Mouse (Mus musculus): ENCODE results near the gene Ccdc102a. TPM values are rescaled to one million over a fixed set of nuclear protein-coding genes. Genes with fewer than 3 reads are reported as not detected.

Ccdc102a gene
- polyA plus RNA-seq, 1 experiment from 2014 or later: 18.6 TPM

GRCm38 (mm10) chr8:94919256-94919655 lies 1.4 kb upstream of the Ccdc102a start:
- Histone ChIP-seq H3K4me1 (replicated peaks) (peaks cover 48% of the 10 kb centered on the region), H3K4me2 (no peak overlapping the region), H3K27me3 (no peaks in the 10 kb centered on the region), H3K36me3 (no peaks in the 10 kb centered on the region), H3K9ac (no peak overlapping the region), H3K4me3 (no peak overlapping the region), H3K9me3 (replicated peaks) (no peaks in the 10 kb centered on the region), H3K27ac (no peak overlapping the region)
- ATAC-seq (replicated peaks; ENCODE audit: insufficient number of reproducible peaks, insufficient read depth, low FRiP score, low read depth): no peak

DNA sequence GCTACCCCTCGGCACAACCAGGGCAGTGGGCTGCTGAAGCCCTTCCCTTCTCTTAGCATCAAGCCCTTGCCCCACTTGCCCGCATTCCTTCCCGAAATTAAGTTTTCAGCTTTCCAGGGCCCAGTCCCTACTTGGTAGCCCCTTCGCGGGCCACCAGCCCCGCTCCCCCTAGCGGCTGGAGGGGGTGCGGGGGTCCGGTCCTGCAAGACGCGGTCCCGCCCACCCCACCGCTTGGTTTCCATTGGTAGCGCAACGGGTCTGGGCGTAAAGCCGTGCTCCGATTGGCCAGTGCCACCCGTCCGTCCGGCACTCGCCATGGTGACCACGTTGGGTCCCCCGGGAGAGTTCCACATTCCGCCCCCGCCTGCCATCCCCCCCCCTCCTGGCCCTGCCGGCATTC lies 546 bp downstream of the Ccdc102a start:
- peak; percentile 95 for ATAC-seq (replicated peaks; ENCODE audit: insufficient number of reproducible peaks, insufficient read depth, low FRiP score, low read depth)
- under 1% methylated on average over 27 of the region's 27 CpGs for WGBS

DNA sequence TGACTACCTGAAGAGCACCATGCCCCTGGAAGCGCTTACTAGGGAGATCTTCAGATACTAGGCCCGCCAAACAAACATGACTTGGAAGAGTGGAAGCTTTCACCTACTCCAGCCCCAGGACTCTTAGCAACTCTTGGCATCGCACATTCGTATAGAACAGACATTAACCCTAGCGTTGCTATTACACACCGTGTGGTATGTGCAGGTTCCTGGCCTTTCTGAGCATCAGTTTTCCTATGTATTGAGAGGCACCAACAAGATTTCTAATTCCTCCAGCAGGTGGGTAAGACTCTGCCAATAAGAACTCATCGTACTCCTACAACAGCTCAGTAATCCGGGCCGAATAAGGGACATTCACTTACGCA lies 956 bp downstream of the Ccdc102a start:
- 2% methylated on average over 10 of the region's 10 CpGs for WGBS

More for the DNA sequence above, 546 bp downstream of the Ccdc102a start:
- peak overlapping the region; percentile 71 for H3K9ac ChIP-seq
- H3K4me3 ChIP-seq: peak overlapping the region; percentile 79
- H3K36me3 ChIP-seq: no peaks in the 10 kb centered on the region; the same call in 1 of the 2 replicates
- H3K27me3 ChIP-seq: no peaks in the 10 kb centered on the region
- no peaks in the 10 kb centered on the region for H3K9me3 ChIP-seq (replicated peaks)
- H3K4me2 ChIP-seq: peak overlapping the region; percentile 93
- H3K4me1 ChIP-seq (replicated peaks): peaks cover 57% of the 10 kb centered on the region
- peak overlapping the region; percentile 80 for H3K27ac ChIP-seq

DNA sequence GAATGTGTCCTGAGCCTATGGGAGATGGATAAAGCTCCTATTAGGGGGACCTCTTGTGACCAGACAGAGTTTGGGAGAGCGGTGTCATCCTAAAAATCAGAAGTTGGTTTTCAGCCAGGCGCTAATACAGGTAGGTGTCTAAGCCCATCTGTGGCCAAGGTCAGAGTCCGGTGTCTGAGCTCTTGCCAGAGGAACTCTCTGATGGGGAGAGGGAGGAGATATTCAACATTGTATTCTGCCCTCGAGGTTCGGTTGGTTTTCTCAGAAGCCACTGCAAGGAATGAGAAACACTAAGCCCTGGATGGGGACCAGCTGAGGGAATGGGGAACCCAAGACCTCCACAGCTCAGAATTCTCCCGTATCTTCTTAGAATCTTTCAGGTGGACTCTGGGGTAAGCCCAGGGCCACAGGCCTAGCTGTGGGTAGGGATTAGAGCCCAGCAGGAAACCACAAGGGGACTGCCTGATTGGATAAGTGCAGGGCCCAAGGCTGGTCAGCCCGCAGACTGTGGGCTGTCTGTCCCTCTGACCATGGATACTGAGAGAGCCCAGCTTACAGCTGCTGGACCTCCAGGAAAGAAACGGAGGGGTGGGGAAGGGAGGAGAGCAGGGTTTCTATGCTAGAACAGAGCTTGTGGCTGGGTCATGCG lies 1.5 kb downstream of the Ccdc102a start:
- no peaks in the 10 kb centered on the region for H3K27me3 ChIP-seq
- peak overlapping the region; percentile 60 for H3K9ac ChIP-seq
- peaks cover 4% of the 10 kb centered on the region for H3K36me3 ChIP-seq
- H3K4me2 ChIP-seq: peak overlapping the region; percentile 93
- no peak for ATAC-seq (replicated peaks; ENCODE audit: insufficient number of reproducible peaks, insufficient read depth, low FRiP score, low read depth)
- 44% methylated on average over 9 of the region's 9 CpGs for WGBS
- H3K27ac ChIP-seq: peak overlapping the region; percentile 52; the same call in 1 of the 2 replicates
- peak overlapping the region; percentile 79 for H3K4me3 ChIP-seq
- H3K9me3 ChIP-seq (replicated peaks): no peaks in the 10 kb centered on the region
- H3K4me1 ChIP-seq (replicated peaks): peaks cover 53% of the 10 kb centered on the region

More for the DNA sequence above, 956 bp downstream of the Ccdc102a start:
- Histone ChIP-seq H3K36me3 (no peaks in the 10 kb centered on the region; the same call in 1 of the 2 replicates), H3K9ac (peak overlapping the region; percentile 60), H3K27ac (peak overlapping the region; percentile 52; the same call in 1 of the 2 replicates), H3K9me3 (replicated peaks) (no peaks in the 10 kb centered on the region), H3K4me3 (peak overlapping the region; percentile 79), H3K4me1 (replicated peaks) (peaks cover 53% of the 10 kb centered on the region), H3K4me2 (peak overlapping the region; percentile 93), H3K27me3 (no peaks in the 10 kb centered on the region)
- ATAC-seq (replicated peaks; ENCODE audit: insufficient number of reproducible peaks, insufficient read depth, low FRiP score, low read depth): no peak

- H3K4me1 ChIP-seq (replicated peaks): peaks cover 55% of the 10 kb centered on the region
- WGBS: 17% methylated on average over 3 of the region's 3 CpGs
- H3K36me3 ChIP-seq: peaks cover 8% of the 10 kb centered on the region
- H3K9ac ChIP-seq: no peak overlapping the region
- peak; percentile 14; the same call in 1 of the 2 replicates for ATAC-seq (replicated peaks; ENCODE audit: insufficient number of reproducible peaks, insufficient read depth, low FRiP score, low read depth)
- H3K27ac ChIP-seq: peak overlapping the region; percentile 67
- no peaks in the 10 kb centered on the region for H3K9me3 ChIP-seq (replicated peaks)
- no peaks in the 10 kb centered on the region for H3K27me3 ChIP-seq
- no peak overlapping the region for H3K4me3 ChIP-seq
- H3K4me2 ChIP-seq: peak overlapping the region; percentile 29
Measured at GRCm38 (mm10) chr8:94914701-94915101, 3.2 kb downstream of the Ccdc102a start.

DNA sequence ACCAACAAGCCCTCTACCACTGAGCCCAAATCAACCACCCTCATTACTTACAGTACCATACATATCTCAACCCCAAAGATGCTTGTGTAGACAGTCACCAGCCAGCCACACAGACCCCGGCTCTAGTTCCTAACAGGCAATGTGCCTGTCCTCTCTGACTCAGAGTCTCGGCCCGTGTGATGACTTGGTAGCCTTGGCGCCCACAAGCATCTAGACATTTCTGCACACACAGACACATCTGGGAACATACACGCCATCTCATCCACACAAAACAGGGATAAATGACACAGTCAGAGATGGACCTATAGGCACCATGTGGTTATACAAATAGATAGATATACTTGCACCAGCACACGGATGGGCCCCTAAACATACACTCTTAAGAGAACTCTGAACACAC lies 3.6 kb downstream of the Ccdc102a start:
- H3K27me3 ChIP-seq: no peaks in the 10 kb centered on the region
- WGBS: 69% methylated on average over 6 of the region's 6 CpGs
- no peak overlapping the region for H3K9ac ChIP-seq
- no peaks in the 10 kb centered on the region for H3K9me3 ChIP-seq (replicated peaks)
- H3K4me3 ChIP-seq: no peak overlapping the region
- peak overlapping the region; percentile 29; the same call in 1 of the 2 replicates for H3K4me2 ChIP-seq
- H3K36me3 ChIP-seq: peaks cover 12% of the 10 kb centered on the region
- H3K27ac ChIP-seq: peak overlapping the region; percentile 20; the same call in 1 of the 2 replicates
- H3K4me1 ChIP-seq (replicated peaks): peaks cover 55% of the 10 kb centered on the region
- ATAC-seq (replicated peaks; ENCODE audit: insufficient number of reproducible peaks, insufficient read depth, low FRiP score, low read depth): no peak

- peak overlapping the region; percentile 34; the same call in 1 of the 2 replicates for H3K9ac ChIP-seq
- ATAC-seq (replicated peaks; ENCODE audit: insufficient number of reproducible peaks, insufficient read depth, low FRiP score, low read depth): 0 out of 2 replicates have a peak, but pooled peaks have one; percentile 18
- peak overlapping the region; percentile 58 for H3K4me2 ChIP-seq
- no peak overlapping the region for H3K27ac ChIP-seq
- no peaks in the 10 kb centered on the region for H3K27me3 ChIP-seq
- peaks cover 63% of the 10 kb centered on the region for H3K4me1 ChIP-seq (replicated peaks)
- H3K4me3 ChIP-seq: peak overlapping the region; percentile 38
- WGBS: 20% methylated on average over 77 of the region's 77 CpGs
- peaks cover 17% of the 10 kb centered on the region for H3K36me3 ChIP-seq
- no peaks in the 10 kb centered on the region for H3K9me3 ChIP-seq (replicated peaks)
Measured at GRCm38 (mm10) chr8:94913061-94913660, 4.7 kb downstream of the Ccdc102a start.

GRCm38 (mm10) chr8:94908847-94909246 lies 9.1 kb downstream of the Ccdc102a start:
- H3K4me2 ChIP-seq: no peak overlapping the region
- peaks cover 48% of the 10 kb centered on the region for H3K4me1 ChIP-seq (replicated peaks)
- no peak overlapping the region for H3K9ac ChIP-seq
- no peaks in the 10 kb centered on the region for H3K9me3 ChIP-seq (replicated peaks)
- 8% methylated on average over 4 of the region's 4 CpGs for WGBS
- H3K36me3 ChIP-seq: peaks cover 42% of the 10 kb centered on the region
- no peaks in the 10 kb centered on the region for H3K27me3 ChIP-seq
- ATAC-seq (replicated peaks; ENCODE audit: insufficient number of reproducible peaks, insufficient read depth, low FRiP score, low read depth): no peak
- H3K4me3 ChIP-seq: no peak overlapping the region
- peak overlapping the region; percentile 29; the same call in 1 of the 2 replicates for H3K27ac ChIP-seq

DNA sequence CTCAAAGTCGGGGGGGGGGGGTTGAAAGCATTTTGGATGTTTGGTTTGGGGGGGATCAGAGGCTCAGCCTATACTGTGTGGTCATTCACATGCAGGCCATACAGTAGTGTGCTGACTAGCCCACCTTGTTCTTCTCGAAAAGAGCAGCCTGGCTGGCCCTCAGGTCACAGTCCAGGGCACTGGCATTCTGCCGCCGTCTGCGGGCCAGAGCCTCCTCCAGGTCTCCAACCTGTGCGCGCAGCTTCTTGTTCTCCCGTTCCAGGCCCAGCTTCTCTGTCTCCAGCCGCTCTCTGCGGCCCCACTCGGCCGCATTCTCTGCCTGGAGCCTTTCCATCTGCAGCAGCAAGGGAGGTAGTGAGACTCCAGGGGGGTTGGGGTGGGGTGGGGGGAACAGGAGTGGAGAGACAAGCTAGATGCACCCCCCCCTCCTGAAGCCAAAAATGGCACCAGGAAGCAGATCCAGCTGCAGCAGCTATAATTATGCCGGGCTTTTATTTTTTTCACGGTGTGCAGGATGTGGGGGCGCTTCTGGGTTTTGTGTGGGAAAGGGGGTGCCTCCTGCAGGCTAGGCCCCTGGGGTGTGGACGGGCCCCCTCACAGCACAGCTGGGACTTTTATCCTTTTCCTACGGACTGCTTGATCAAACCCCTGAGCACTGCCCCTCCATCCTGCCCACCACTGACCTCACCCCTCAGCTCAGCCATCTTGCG lies 10.2 kb downstream of the Ccdc102a start:
- peaks cover 40% of the 10 kb centered on the region for H3K4me1 ChIP-seq (replicated peaks)
- H3K9me3 ChIP-seq (replicated peaks): no peaks in the 10 kb centered on the region
- no peak overlapping the region for H3K9ac ChIP-seq
- H3K27ac ChIP-seq: 0 out of 2 replicates have a peak overlapping the region, but pooled peaks have one; percentile 29
- no peak overlapping the region for H3K4me3 ChIP-seq
- 83% methylated on average over 18 of the region's 18 CpGs for WGBS
- H3K36me3 ChIP-seq: peaks cover 49% of the 10 kb centered on the region
- no peak overlapping the region for H3K4me2 ChIP-seq
- H3K27me3 ChIP-seq: no peaks in the 10 kb centered on the region
- ATAC-seq (replicated peaks; ENCODE audit: insufficient number of reproducible peaks, insufficient read depth, low FRiP score, low read depth): no peak

- ATAC-seq (replicated peaks; ENCODE audit: insufficient number of reproducible peaks, insufficient read depth, low FRiP score, low read depth): peak; percentile 61
- Histone ChIP-seq H3K4me2 (no peak overlapping the region), H3K4me3 (no peak overlapping the region), H3K27ac (peak overlapping the region; percentile 71), H3K9ac (no peak overlapping the region), H3K4me1 (replicated peaks) (peaks cover 57% of the 10 kb centered on the region), H3K27me3 (no peaks in the 10 kb centered on the region), H3K9me3 (replicated peaks) (no peaks in the 10 kb centered on the region), H3K36me3 (peaks cover 41% of the 10 kb centered on the region)
- WGBS: 50% methylated on average over 12 of the region's 12 CpGs
Measured at GRCm38 (mm10) chr8:94904450-94905175, 13.3 kb downstream of the Ccdc102a start.

- Histone ChIP-seq H3K4me2 (no peak overlapping the region), H3K4me1 (replicated peaks) (peaks cover 61% of the 10 kb centered on the region), H3K27ac (no peak overlapping the region), H3K27me3 (no peaks in the 10 kb centered on the region), H3K36me3 (peaks cover 39% of the 10 kb centered on the region), H3K9ac (no peak overlapping the region), H3K4me3 (no peak overlapping the region), H3K9me3 (replicated peaks) (no peaks in the 10 kb centered on the region)
- WGBS: 61% methylated on average over 12 of the region's 12 CpGs
- ATAC-seq (replicated peaks; ENCODE audit: insufficient number of reproducible peaks, insufficient read depth, low FRiP score, low read depth): no peak
Measured at GRCm38 (mm10) chr8:94903709-94904108, 14.2 kb downstream of the Ccdc102a start.

All from heart, embryonic 15.5 days (tissue).